Mouse (Mus musculus) Patski (cell line): ENCODE results near the gene Adamts14. TPM values are rescaled to one million over a fixed set of nuclear protein-coding genes. Genes with fewer than 3 reads are reported as not detected.
A peak's percentile ranks its signal among the peaks of the same experiment; 100 is the strongest.

Experiments
- ATAC-seq: fragments of 100-300 bp; one replicate; pipeline ENCODE4 v1.8.0; 2021
- CTCF ChIA-PET: fragments of 350-600 bp; sonication (Branson Sonifier 250); formaldehyde crosslinking; loops from one replicate; lab custom pipeline; 2022; ENCODE audit warnings: inconsistent platforms; lab: Charles Lee
- POLR2A ChIA-PET: fragments of 350-600 bp; sonication (Branson Sonifier 250); formaldehyde crosslinking; loops from one replicate; lab custom pipeline; 2022; ENCODE audit warnings: antibody characterized with exemption, inconsistent platforms; lab: Charles Lee
- DNase-seq: peaks from one replicate; pipeline ENCODE4 v3.0.0-alpha.2; 2011; ENCODE audit warnings: low read depth, low spot score
- H3K27me3 ChIP-seq: fragments of 371-371 bp; one replicate; pipeline ENCODE4 v1.5.1; 2021
- CTCF ChIP-seq: fragments of 100-300 bp; IDR thresholded peaks from one replicate; pipeline ENCODE4 v1.5.1; 2021
- in situ Hi-C: fragments of 300-500 bp; cut with MboI; formaldehyde crosslinking; loops from 3 replicates; pipeline ENCODE4 v1.11.1; 2018; ENCODE audit warnings: low pct_unique_long_range_greater_than_20kb, mixed read lengths
- polyA plus RNA-seq: library from polyadenylated mRNA; unstranded; gene quantifications from one replicate; pipeline ENCODE4 v1.2.3, GENCODE M21; 2021

Adamts14 gene
- polyA plus RNA-seq, 1 experiment from 2014 or later, result 13.2 TPM

DNA sequence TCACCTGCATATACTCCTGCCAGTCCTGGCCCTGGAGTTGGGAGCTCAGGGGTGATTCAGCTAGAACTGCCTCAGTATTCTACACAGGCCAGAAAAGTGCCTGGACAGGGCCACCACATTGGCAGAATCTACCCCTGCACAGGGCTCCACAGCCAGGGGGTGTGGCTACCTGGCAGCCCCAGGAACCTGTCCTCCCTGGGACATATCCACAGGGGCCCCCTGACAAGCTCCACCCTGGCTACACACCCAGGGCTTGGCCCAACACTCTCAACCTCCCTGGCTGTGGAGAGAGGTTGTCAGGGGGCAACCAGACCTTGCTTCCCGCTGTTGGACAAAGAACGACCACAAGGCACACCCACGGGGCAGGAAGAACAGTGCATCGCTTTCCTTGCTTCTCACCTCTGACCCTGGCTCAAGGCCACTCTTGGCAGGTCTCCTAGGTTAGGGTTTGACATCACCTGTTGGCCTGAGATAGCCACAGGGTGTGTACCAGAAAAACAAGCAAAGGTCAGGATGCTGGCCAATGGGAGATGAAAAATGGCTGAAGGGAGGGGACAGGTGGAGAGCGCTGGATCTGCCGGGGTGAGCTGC, 37.5 kb downstream of the Adamts14 start:
- CTCF ChIA-PET, result no interaction called here
- no peak for DNase-seq
- H3K27me3 ChIP-seq, result no peaks in the 10 kb centered on the region
- no peak for ATAC-seq
- in situ Hi-C loops, result no loop called here
- POLR2A ChIA-PET, result interaction anchor here (0.6 kb wide), 1 partner anchor 49 kb away, joined by 4 read pairs; no protein-coding TSS in a partner anchor
- no peak for TF ChIP-seq CTCF

- no peak for TF ChIP-seq CTCF
- in situ Hi-C loops, result no loop called here
- ATAC-seq (no peak), DNase-seq (no peak)
- H3K27me3 ChIP-seq, result no peaks in the 10 kb centered on the region
- CTCF ChIA-PET, result no interaction called here
- POLR2A ChIA-PET, result no interaction called here
Observed at GRCm38 (mm10) chr10:61234319-61234718, 38.9 kb downstream of the Adamts14 start.

DNA sequence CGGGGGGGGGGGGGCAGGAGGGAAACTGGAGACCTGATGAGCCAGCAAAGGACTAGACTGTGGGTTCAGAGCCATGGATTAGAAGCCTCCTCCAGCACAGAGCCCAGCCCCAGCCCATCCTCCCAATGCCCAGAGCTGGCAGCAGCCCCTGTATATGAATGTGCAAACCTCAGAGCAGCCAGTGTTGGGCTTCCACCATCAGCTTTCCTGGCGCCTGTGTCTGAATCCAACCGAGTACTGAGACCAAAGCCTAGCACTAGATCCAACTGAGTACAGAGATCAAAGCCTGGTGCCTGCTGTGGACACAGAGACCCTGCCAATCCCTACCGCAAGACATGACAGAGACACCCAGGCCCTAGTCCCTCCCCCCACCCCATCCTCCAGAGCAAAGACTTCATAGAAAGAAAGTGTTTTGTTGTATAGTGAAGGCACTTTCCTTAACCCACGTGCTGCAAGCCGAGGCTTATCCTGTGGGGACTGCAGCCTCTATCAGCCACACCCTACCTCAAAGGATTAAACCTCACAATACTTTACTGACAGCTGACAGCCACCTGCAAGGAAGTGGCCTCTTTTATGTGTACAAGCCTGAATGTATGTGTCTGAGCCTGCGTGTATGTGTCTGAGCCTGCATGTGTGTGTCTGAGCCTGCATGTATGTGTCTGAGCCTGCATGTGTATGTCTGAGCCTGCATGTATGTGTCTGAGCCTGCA, 40.2 kb downstream of the Adamts14 start:
- in situ Hi-C loops, result no loop called here

GRCm38 (mm10) chr10:61231756-61232155, 41.5 kb downstream of the Adamts14 start:
- no peak for TF ChIP-seq CTCF
- no peak for ATAC-seq
- in situ Hi-C loops, result no loop called here
- H3K27me3 ChIP-seq, result no peaks in the 10 kb centered on the region
- CTCF ChIA-PET, result interaction anchor here (1.0 kb wide), 2 partner anchors 20 to 53 kb away, joined by 3 read pairs; no protein-coding TSS in a partner anchor
- no peak for DNase-seq
- POLR2A ChIA-PET, result interaction anchor here (1.3 kb wide), 1 partner anchor 97 kb away, joined by 3 read pairs; no protein-coding TSS in a partner anchor

More for the DNA sequence above, 40.2 kb downstream of the Adamts14 start:
- DNase-seq (no peak), ATAC-seq (no peak)
- H3K27me3 ChIP-seq, result no peaks in the 10 kb centered on the region
- TF ChIP-seq CTCF, result no peak
- CTCF ChIA-PET, result no interaction called here
- POLR2A ChIA-PET, result no interaction called here

DNA sequence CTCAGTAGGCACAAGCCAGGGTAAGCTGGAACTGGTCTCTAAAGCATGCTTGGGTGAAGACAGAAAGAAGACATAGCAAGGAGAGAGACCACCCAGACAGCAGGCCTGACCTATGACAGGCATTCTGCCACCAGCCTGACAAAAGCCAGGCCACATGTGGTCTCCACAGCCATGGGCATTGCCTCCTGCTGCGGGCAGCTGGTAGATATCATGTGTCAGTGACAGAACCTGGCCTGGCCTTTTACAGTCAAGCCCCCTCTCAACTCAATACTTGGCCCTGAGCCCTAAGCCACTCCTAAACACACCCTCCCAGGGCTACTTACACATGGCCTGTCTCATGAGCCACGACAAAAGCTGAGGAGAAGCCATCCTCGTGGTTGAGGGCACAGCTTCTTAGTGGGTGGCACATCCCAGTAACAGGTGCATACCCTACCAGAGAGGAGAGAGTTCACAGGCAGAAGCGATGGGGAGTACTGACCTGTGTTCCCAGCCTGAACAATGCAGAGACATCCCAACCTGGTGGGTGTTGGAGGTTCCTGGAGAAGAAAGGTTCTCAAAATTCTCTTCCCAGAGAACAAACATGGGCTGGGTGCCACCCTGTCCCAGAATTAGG, 46.3 kb downstream of the Adamts14 start:
- CTCF ChIA-PET, result no interaction called here
- POLR2A ChIA-PET, result no interaction called here
- DNase-seq (no peak), ATAC-seq (no peak)
- no peaks in the 10 kb centered on the region for H3K27me3 ChIP-seq
- in situ Hi-C loops, result no loop called here
- no peak for TF ChIP-seq CTCF

DNA sequence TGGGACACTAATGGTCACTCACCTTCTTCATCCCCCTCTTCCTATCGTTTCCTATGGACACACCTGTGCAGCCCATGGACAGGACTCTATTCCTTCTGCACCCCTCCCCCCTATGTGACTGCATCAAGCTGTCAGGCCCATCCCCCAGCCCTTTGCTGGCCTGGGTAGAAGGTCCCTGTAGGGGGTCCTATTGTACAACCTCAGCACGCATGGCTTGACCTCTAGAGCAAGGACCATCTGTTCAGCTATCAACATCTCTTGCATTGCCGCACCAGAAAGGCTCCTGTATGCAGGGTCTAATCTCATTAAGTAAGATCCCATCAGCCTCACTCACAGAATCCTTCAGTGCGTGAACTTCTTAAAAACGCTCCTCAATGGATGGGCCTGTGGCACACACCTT, 47.5 kb downstream of the Adamts14 start:
- in situ Hi-C loops, result no loop called here
- POLR2A ChIA-PET, result no interaction called here
- no peaks in the 10 kb centered on the region for H3K27me3 ChIP-seq
- no peak for TF ChIP-seq CTCF
- CTCF ChIA-PET, result no interaction called here
- DNase-seq (no peak), ATAC-seq (no peak)

GRCm38 (mm10) chr10:61219318-61219717, 53.9 kb downstream of the Adamts14 start:
- POLR2A ChIA-PET, result no interaction called here
- DNase-seq, result no peak
- no peak for TF ChIP-seq CTCF

DNA sequence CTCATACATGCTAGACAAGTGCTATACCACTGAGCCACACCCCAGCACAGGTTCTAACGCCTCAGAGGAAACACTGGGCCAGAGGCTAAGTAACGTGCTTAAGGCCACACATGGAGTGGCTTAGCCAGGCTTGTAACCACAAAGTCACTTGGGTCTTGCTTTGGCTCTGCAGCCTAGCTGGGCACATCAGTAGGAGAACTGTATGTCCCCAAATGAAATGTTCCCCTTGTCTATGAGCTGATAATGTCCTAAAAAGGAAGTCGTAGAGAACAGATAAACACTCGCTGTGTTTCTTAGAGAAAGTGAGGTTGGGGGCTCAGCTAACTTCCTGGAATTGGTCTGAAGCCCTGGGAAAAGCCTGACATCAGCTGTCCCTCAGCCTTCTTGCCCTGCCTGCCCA, 57.1 kb downstream of the Adamts14 start:
- DNase-seq (no peak), ATAC-seq (no peak)
- TF ChIP-seq CTCF, result no peak
- CTCF ChIA-PET, result interaction anchor here (0.8 to 1.5 kb wide), 3 partner anchors 17 to 119 kb away, joined by 3 to 6 read pairs (median 3); no protein-coding TSS in a partner anchor
- H3K27me3 ChIP-seq, result no peaks in the 10 kb centered on the region
- in situ Hi-C loops, result no loop called here
- POLR2A ChIA-PET, result interaction anchor here (1.2 kb wide), 1 partner anchor 118 kb away, joined by 3 read pairs; no protein-coding TSS in a partner anchor

More at GRCm38 (mm10) chr10:61219318-61219717, 53.9 kb downstream of the Adamts14 start:
- in situ Hi-C loops, result no loop called here
- ATAC-seq, result no peak
- H3K27me3 ChIP-seq, result no peaks in the 10 kb centered on the region
- CTCF ChIA-PET, result no interaction called here

GRCm38 (mm10) chr10:61215658-61216057, 57.6 kb downstream of the Adamts14 start:
- CTCF ChIA-PET, result interaction anchor here (0.8 to 1.6 kb wide), 4 partner anchors 9 to 119 kb away, joined by 3 to 6 read pairs (median 3); no protein-coding TSS in a partner anchor
- in situ Hi-C loops, result no loop called here
- TF ChIP-seq CTCF, result peak; percentile 61

DNA sequence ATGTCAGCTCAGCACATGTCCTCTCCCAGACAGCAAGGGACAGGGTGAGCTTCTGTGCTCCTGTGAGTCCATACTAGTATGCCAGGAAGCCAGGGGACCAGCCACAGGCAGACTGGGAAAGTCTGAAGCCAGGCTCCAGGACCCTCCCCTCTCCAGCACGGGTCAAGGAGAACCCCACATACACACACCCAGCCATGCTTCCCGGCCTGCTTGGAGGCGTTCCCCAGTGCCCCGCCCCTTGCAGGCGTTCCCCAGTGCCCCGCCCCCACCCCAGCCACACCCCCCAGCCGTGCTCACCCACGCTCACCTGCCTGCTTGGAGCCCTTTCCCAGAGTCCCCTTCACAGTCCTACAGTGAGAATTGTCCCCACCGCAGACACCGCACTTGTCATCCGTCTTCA, 60.4 kb downstream of the Adamts14 start:
- DNase-seq, result no peak
- H3K27me3 ChIP-seq, result no peaks in the 10 kb centered on the region
- ATAC-seq, result no peak
- ChIA-PET POLR2A (no interaction called here), CTCF (interaction anchor here (1.0 to 2.0 kb wide), 7 partner anchors 13 to 187 kb away, joined by 3 to 12 read pairs (median 4); no protein-coding TSS in a partner anchor)
- in situ Hi-C loops, result no loop called here
- no peak for TF ChIP-seq CTCF

More at GRCm38 (mm10) chr10:61215658-61216057, 57.6 kb downstream of the Adamts14 start:
- ATAC-seq, result no peak
- no peaks in the 10 kb centered on the region for H3K27me3 ChIP-seq
- POLR2A ChIA-PET, result interaction anchor here (1.2 kb wide), 1 partner anchor 119 kb away, joined by 3 read pairs; no protein-coding TSS in a partner anchor
- no peak for DNase-seq
